ENCODE assay signal across 1 mouse cellular context in genomic region chr4:117890750-117891149, GRCm38 (mm10).
TF ChIP-seq lines count a peak whose summit lies in the region.

No protein-coding gene starts in this region.

TF ChIP-seq in MEL, 35 proteins besides CTCF, POLR2A, EP300 and RAD21:
- TF ChIP-seq POLR2AphosphoS2 (IDR thresholded peaks at IDR 0.05; ENCODE audit: low read length) (no peak), GATA1 (IDR thresholded peaks at IDR 0.05; ENCODE audit: low read depth, low read length) (no peak), RCOR1 (IDR thresholded peaks at IDR 0.05; ENCODE audit: low read depth, low read length) (no peak), TAL1 (IDR thresholded peaks at IDR 0.05; ENCODE audit: low read length) (no peak), POLR2AphosphoS5 (IDR thresholded peaks at IDR 0.05; ENCODE audit: borderline replicate concordance, low read depth, low read length) (no peak), TCF12 (IDR thresholded peaks at IDR 0.05; ENCODE audit: low read depth, low read length) (no peak), GABPA (IDR thresholded peaks at IDR 0.05; ENCODE audit: low read depth, low read length) (no peak), SIN3A (IDR thresholded peaks at IDR 0.05; ENCODE audit: low read length) (no peak)
